Mouse (Mus musculus): Measurements from ENCODE around the gene Zeb2.

Gene Zeb2

DNA sequence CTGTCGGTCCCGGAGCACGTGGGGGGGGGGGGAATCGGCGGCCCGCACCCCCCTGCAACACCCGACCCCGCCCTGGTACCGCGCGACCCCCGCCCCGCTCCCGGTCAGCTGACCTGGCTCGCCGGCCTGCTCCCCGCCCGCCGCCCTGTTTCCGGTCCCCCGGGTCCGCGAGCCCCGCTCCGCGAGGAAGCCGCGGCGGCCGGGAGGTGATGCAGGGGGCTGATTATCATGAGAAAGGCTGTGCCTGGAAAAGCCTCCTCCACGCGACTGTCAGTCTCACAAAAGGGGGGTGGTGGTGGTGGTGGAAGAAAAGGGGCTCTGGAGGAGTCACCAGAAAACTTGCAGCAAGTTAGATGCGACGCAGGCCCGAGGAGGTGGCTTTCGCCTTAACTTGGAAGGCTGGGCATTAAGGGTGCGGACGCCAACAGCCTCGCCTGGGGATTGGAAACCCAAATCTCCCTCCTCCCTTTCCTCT is at the start of gene Zeb2:
TSS of gene Zeb2 (minus strand) at position 309 of the 475 bp plus-strand sequence.
- DNase-seq (ENCODE audit: low spot score in 2 of 2): peak; percentile 46 to 47

DNA sequence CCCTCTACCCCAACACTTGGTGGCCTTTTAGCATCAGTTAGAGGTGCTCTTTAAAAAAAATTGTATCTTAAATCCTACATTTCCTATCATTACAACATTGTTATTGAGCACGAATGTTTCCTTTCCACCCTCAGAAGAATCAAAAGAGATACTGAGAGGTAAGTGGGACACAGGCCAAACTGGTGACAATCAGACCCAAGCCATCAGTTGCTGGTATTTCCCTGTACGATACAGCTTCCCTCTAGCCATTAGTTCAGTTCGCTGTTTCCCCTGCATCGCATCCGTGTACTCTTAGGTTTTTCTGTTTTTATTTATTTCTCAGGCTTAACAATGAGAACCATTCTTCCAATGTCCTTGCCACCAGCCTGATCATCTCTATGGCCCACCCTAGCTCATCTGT is 41.6 kb upstream of the Zeb2 start:
- no peak for DNase-seq (ENCODE audit: low spot score in 2 of 2)

GRCm38 (mm10) chr2:45158351-45158782 is 41.2 kb upstream of the Zeb2 start:
- DNase-seq (ENCODE audit: low spot score in 2 of 2): no peak

- DNase-seq (ENCODE audit: low spot score in 2 of 2): peak; percentile 17 to 38
Measured at GRCm38 (mm10) chr2:45153315-45153714, 36.1 kb upstream of the Zeb2 start.

DNA sequence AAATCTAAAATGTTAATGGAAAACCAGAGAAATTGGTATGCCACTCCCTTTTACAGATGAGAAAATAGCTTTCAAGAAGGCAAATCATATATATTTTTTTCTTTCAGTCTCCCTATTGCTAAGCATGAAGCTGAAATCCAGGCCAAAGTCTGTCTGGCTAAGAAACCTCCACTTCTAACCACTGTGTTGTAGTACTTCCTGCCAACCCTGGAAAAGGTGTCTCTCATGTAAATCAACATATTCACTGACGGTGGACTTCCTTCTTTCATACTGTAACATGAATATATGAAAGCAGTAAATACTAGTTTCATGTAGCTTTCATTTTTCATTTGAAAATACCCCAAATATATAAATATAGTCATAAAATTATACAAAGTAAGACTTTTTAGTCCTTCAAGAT is 26.0 kb upstream of the Zeb2 start:
- peak; percentile 23 to 37 for DNase-seq (ENCODE audit: low spot score in 2 of 2)

GRCm38 (mm10) chr2:45138906-45139305 is 21.7 kb upstream of the Zeb2 start:
- DNase-seq (ENCODE audit: low spot score in 2 of 2): no peak

DNA sequence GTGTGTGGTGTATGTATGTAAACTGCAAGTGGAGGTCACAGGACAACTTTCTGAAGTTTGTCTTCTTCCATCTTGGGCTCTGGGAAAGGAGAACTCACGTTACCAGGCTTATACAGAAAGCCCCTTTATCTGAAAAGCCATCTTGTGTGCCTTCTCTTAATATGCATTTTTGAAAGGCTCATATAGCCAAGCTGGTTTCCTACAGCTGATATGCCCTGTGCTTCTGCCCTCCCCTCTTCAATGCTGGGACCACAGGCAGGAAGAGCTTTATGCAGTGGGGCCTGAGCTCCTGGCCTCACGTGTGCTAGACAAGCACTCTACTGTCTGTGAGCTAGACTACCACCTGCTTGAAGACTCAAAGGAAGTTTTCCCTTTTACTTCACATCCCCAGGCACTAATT is 19.6 kb upstream of the Zeb2 start:
- DNase-seq (ENCODE audit: low spot score in 2 of 2): no peak

- DNase-seq (ENCODE audit: low spot score in 2 of 2): no peak
Measured at GRCm38 (mm10) chr2:45133225-45133624, 16.0 kb upstream of the Zeb2 start.

GRCm38 (mm10) chr2:45130461-45131156 is 13.4 kb upstream of the Zeb2 start:
- no peak for DNase-seq (ENCODE audit: low spot score in 2 of 2)

GRCm38 (mm10) chr2:45129556-45129955 is 12.4 kb upstream of the Zeb2 start:
- DNase-seq (ENCODE audit: low spot score in 2 of 2): no peak

DNA sequence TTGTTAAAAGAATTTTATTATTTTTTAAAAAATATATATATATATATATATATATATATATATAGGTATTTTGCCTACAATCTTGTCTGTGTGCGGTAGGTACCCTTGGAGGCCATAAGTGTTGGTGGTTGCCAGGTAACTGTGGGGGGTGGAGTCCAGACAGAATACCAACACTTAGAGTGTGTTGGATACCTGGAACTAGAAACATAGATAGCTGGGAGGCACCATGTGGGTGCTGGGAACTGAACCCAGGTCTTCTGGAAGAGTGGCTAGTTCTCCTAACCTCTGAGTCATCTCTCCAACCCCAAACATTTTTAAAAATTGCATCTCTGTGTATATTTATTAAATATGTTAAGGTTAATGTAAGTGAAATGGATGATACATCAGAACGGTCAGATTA is 11.5 kb upstream of the Zeb2 start:
- DNase-seq (ENCODE audit: low spot score in 2 of 2): no peak

- DNase-seq (ENCODE audit: low spot score in 2 of 2): no peak
Measured at GRCm38 (mm10) chr2:45126401-45126800, 9.2 kb upstream of the Zeb2 start.

DNA sequence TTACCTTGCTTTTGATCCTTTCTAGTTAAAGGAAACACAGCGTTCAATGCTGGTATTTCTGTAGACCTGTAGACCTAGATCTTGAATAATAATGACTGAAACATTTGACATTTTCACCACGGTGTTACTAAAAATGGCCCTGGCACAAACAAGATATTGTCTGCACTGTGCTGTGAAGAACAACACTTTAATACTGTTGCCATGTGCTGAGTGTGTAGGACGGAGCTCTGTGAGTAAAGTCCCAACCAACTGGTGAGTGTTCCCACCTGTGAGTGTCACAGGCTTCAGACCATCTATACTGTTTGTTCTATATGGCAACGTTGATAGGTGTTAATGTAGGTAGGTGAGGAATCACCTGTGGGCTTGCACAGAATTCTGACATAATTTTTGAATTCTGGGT is 8.0 kb upstream of the Zeb2 start:
- no peak for DNase-seq (ENCODE audit: low spot score in 2 of 2)

GRCm38 (mm10) chr2:45123490-45123889 is 6.3 kb upstream of the Zeb2 start:
- no peak for DNase-seq (ENCODE audit: low spot score in 2 of 2)

GRCm38 (mm10) chr2:45118121-45118520 is 926 bp upstream of the Zeb2 start:
- DNase-seq (ENCODE audit: low spot score in 2 of 2): no peak

- DNase-seq (ENCODE audit: low spot score in 2 of 2): no peak
Measured at GRCm38 (mm10) chr2:45117592-45117991, 397 bp upstream of the Zeb2 start.

- no peak for DNase-seq (ENCODE audit: low spot score in 2 of 2)
Measured at GRCm38 (mm10) chr2:45116531-45117024, 617 bp downstream of the Zeb2 start.

- peak; percentile 26 to 35 for DNase-seq (ENCODE audit: low spot score in 2 of 2)
Measured at GRCm38 (mm10) chr2:45115720-45116495, 1.3 kb downstream of the Zeb2 start.

DNA sequence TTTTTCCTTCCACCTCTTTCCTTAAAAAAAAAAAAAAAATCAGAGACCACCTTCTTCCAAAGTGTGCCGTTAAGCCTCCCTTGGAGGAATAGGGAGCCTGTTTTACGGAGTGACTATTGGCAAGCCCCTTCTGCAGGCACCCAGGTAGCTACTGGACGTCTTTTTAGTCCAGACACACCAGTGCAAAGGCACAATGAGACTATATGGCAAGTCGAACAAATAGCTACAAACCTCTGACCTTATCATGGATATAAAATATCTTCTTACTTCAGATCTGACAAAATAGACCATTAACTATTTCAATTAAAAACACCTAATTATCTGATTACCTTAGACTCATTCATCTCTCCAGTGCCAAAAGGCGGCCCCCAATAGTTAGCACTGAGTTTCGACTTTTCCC is 2.0 kb downstream of the Zeb2 start:
- no peak for DNase-seq (ENCODE audit: low spot score in 2 of 2)

DNA sequence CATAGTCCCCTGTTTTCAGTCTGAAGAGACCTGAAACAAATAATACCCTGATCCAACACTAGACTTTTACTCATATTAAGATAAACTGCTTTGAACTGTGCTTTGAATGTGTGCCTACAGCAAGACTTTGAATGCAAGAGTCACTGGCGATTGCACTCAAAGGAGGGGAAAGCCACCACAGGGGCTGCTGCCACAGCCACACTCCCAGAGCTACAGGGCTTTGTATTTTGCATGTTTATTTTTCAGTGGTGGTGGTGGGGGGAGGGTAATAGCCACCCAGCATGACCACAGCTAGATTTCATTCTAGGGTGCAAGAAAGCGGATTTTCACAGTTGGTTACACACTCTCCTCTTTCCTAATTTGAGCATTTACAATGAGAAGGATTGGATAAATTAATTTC is 2.6 kb downstream of the Zeb2 start:
- peak; percentile 22 to 31 for DNase-seq (ENCODE audit: low spot score in 2 of 2)

DNA sequence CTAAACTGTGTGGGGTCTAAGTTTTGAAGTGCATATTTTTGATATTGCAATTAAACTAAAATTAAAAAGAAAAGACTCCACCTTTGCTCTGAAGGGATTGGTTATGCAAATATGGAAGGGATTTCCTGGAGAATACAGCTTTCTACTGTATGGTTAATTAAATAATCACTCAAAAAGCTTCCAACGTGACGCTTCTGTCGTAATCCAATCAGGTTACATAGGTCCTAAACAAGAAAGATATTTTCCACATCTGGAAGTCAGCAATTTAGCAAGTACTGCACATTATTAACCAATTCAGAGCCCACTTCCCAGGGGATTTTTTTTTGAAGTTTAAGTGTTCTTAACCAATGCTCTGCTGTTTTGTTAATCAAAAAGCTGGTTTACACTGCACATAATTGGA is 3.3 kb downstream of the Zeb2 start:
- no peak for DNase-seq (ENCODE audit: low spot score in 2 of 2)

GRCm38 (mm10) chr2:45112891-45113683 is 4.1 kb downstream of the Zeb2 start:
- DNase-seq (ENCODE audit: low spot score in 2 of 2): peak; percentile 53 to 72

Data from spleen, postnatal 36 days (tissue).